Mouse (Mus musculus) embryo, embryonic 11.5 days (tissue): Measurements from ENCODE around the gene Nox4.
"Not testable (repeated sequence)": the region's sequence is repeated elsewhere in the genome, so short reads cannot be mapped to it uniquely, and the experiment has no call there.

Source experiments
- DNase-seq: peaks from one replicate; pipeline ENCODE4 v3.0.0-alpha.2; 2012; ENCODE audit warnings: low read depth, low spot score

Nox4 gene

DNA sequence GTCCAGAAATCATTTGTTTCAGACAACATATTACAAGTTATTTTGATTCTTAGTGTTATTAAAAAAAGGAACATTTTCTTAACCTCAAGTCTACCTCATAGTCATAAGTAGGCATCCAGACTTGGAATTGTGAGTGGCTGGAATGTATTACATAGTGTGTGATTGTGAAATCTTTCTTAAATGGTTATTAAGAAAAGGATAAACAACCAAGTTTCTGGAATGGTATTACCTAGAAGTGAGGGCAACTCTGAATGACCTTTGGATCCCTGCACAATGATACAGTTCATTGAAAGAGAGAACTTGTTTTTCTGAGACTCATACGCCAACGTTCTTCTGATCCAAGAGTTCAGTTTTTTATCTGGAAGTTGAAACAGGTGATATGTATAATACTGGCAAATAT is 125.4 kb downstream of the Nox4 start:
- DNase-seq: no peak

DNA sequence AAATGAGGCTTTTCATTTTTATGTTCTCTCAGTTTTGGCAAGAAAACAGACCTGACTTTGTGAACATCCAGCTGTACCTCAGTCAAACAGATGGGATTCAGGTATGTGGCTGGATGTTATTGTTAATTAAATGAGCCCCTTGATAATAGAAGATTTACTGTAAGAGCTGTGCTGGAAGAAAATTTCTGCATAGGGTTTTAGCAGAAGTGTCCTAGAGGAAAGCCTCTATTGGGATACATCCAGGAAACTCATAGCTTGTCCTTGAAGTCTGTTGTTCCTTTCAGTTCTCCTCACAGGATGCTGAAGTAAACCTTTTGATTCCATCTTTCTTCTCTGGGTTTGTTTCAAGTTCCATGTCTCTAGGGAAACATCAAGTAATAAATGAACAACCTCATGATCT is 128.4 kb downstream of the Nox4 start:
- DNase-seq: no peak

GRCm38 (mm10) chr7:87374935-87375334 is 129.0 kb downstream of the Nox4 start:
- no peak for DNase-seq

GRCm38 (mm10) chr7:87397023-87397422 is 151.1 kb downstream of the Nox4 start:
- no peak for DNase-seq

- not testable (repeated sequence) for DNase-seq
Measured at GRCm38 (mm10) chr7:87411373-87411772, 165.5 kb downstream of the Nox4 start.

GRCm38 (mm10) chr7:87413271-87413670 is 167.4 kb downstream of the Nox4 start:
- DNase-seq: no peak
